Mouse (Mus musculus): ENCODE data around the gene Ctsc. TPM values are rescaled to one million over a fixed set of nuclear protein-coding genes. Genes with fewer than 3 reads are reported as not detected.
A peak's percentile ranks its signal among the peaks of the same experiment; 100 is the strongest.

Ctsc gene
- polyA plus RNA-seq, 1 experiment from 2014 or later, result 23.4 TPM

- Histone ChIP-seq H3K4me2 (replicated peaks) (no peak overlapping the region), H3K27ac (no peak overlapping the region), H3K4me3 (no peak overlapping the region), H3K9ac (no peak overlapping the region), H3K9me3 (no peaks in the 10 kb centered on the region), H3K36me3 (no peaks in the 10 kb centered on the region), H3K27me3 (no peaks in the 10 kb centered on the region), H3K4me1 (no peaks in the 10 kb centered on the region)
- no peak for ATAC-seq (ENCODE audit: insufficient number of reproducible peaks, insufficient read depth, low FRiP score, low TSS enrichment)
- 77% methylated on average over 4 of the region's 4 CpGs for WGBS
Observed at GRCm38 (mm10) chr7:88261799-88262198, 16.1 kb upstream of the Ctsc start.

DNA sequence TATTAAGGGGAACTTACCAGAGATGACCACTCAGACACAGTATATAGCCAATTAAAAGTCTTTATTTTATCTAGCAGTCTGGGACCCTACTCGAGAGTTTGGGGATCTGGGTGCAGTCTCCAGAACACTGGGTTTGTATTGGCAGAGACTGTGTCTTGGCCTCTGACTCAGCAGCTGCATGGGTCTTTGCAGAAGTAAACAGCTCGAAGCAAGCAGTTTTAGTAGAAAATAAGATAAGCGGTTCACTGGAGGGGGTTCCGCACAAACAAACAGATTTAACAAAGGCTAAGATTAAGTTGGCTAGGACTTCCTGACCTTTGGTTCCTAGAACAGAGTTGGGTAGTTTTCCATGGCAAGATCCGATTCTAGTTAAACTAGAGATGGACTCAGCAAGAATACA lies 13.0 kb upstream of the Ctsc start:
- H3K36me3 ChIP-seq, result no peaks in the 10 kb centered on the region
- H3K9me3 ChIP-seq, result no peaks in the 10 kb centered on the region
- 80% methylated on average over 5 of the region's 5 CpGs for WGBS
- ATAC-seq (ENCODE audit: insufficient number of reproducible peaks, insufficient read depth, low FRiP score, low TSS enrichment), result no peak
- no peak overlapping the region for H3K27ac ChIP-seq
- H3K4me2 ChIP-seq (replicated peaks), result no peak overlapping the region
- no peak overlapping the region for H3K4me3 ChIP-seq
- H3K27me3 ChIP-seq, result no peaks in the 10 kb centered on the region
- H3K9ac ChIP-seq, result no peak overlapping the region
- H3K4me1 ChIP-seq, result no peaks in the 10 kb centered on the region

GRCm38 (mm10) chr7:88269913-88270312 lies 8.0 kb upstream of the Ctsc start:
- H3K9me3 ChIP-seq, result no peaks in the 10 kb centered on the region
- 76% methylated on average over 1 of the region's 1 CpGs for WGBS
- H3K4me2 ChIP-seq (replicated peaks), result no peak overlapping the region
- no peaks in the 10 kb centered on the region for H3K27me3 ChIP-seq
- H3K4me3 ChIP-seq, result no peak overlapping the region
- no peak overlapping the region for H3K27ac ChIP-seq
- ATAC-seq (ENCODE audit: insufficient number of reproducible peaks, insufficient read depth, low FRiP score, low TSS enrichment), result no peak
- no peaks in the 10 kb centered on the region for H3K36me3 ChIP-seq
- no peaks in the 10 kb centered on the region for H3K4me1 ChIP-seq
- H3K9ac ChIP-seq, result no peak overlapping the region

DNA sequence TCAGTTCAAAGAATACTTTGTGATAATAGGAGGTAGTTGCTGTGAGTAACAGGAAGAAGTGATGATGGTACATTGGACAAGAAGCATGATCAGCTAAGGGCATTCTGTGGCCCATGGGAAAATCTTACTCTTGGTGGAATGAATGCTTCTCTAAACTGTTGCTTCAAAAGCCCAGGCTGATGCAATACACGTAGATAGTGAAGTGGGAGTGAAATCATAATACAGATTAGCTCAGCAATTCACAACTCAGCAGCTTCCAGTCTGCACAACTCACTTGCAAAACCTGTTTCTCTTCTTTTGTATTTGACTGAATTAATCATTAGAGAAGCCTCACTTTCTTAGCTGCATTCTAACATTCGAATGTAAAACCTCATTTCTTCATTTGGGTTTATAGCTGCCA lies 6.4 kb upstream of the Ctsc start:
- Histone ChIP-seq H3K27me3 (no peaks in the 10 kb centered on the region), H3K9ac (no peak overlapping the region), H3K4me2 (replicated peaks) (no peak overlapping the region), H3K4me1 (no peaks in the 10 kb centered on the region), H3K4me3 (no peak overlapping the region), H3K36me3 (no peaks in the 10 kb centered on the region), H3K9me3 (no peaks in the 10 kb centered on the region), H3K27ac (no peak overlapping the region)
- ATAC-seq (ENCODE audit: insufficient number of reproducible peaks, insufficient read depth, low FRiP score, low TSS enrichment), result no peak
- WGBS, result 49% methylated on average over 2 of the region's 2 CpGs

- WGBS, result 40% methylated on average over 7 of the region's 7 CpGs
- H3K36me3 ChIP-seq, result no peaks in the 10 kb centered on the region
- no peak overlapping the region for H3K27ac ChIP-seq
- H3K4me3 ChIP-seq, result peak overlapping the region; percentile 50
- H3K9me3 ChIP-seq, result no peaks in the 10 kb centered on the region
- ATAC-seq (ENCODE audit: insufficient number of reproducible peaks, insufficient read depth, low FRiP score, low TSS enrichment), result no peak
- no peaks in the 10 kb centered on the region for H3K27me3 ChIP-seq
- peak overlapping the region; percentile 93 for H3K4me2 ChIP-seq (replicated peaks)
- no peaks in the 10 kb centered on the region for H3K4me1 ChIP-seq
- H3K9ac ChIP-seq, result no peak overlapping the region
Observed at GRCm38 (mm10) chr7:88276914-88277765, 745 bp upstream of the Ctsc start.

- H3K27ac ChIP-seq, result no peak overlapping the region
- WGBS, result 44% methylated on average over 8 of the region's 8 CpGs
- H3K4me2 ChIP-seq (replicated peaks), result peak overlapping the region; percentile 93
- peak overlapping the region; percentile 50 for H3K4me3 ChIP-seq
- no peak overlapping the region for H3K9ac ChIP-seq
- no peaks in the 10 kb centered on the region for H3K27me3 ChIP-seq
- no peaks in the 10 kb centered on the region for H3K9me3 ChIP-seq
- ATAC-seq (ENCODE audit: insufficient number of reproducible peaks, insufficient read depth, low FRiP score, low TSS enrichment), result no peak
- no peaks in the 10 kb centered on the region for H3K36me3 ChIP-seq
- H3K4me1 ChIP-seq, result no peaks in the 10 kb centered on the region
Observed at GRCm38 (mm10) chr7:88278628-88279196, 827 bp downstream of the Ctsc start.

DNA sequence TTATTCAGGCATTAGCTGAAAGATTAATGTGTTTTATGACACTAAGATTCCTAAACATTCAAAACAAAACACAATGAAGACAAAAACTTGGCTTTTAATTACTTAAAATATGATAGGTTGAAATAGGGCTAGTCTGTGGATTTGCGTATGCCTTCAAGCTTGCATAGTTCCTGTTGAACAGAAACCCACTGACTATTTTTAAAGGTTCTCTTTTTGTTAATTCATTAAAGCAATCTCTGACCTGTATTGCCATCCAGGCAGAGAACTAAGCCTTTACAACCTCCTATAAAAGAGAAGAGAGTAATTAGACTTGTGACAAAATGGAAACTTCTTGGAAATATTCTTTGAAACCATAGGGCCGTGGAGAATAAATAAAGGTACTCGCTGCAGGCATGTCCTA lies 7.4 kb downstream of the Ctsc start:
- no peak overlapping the region for H3K4me3 ChIP-seq
- WGBS, result 91% methylated on average over 3 of the region's 3 CpGs
- no peaks in the 10 kb centered on the region for H3K4me1 ChIP-seq
- ATAC-seq (ENCODE audit: insufficient number of reproducible peaks, insufficient read depth, low FRiP score, low TSS enrichment), result no peak
- H3K9ac ChIP-seq, result no peak overlapping the region
- no peak overlapping the region for H3K27ac ChIP-seq
- H3K4me2 ChIP-seq (replicated peaks), result no peak overlapping the region
- no peaks in the 10 kb centered on the region for H3K27me3 ChIP-seq
- H3K9me3 ChIP-seq, result no peaks in the 10 kb centered on the region
- no peaks in the 10 kb centered on the region for H3K36me3 ChIP-seq

DNA sequence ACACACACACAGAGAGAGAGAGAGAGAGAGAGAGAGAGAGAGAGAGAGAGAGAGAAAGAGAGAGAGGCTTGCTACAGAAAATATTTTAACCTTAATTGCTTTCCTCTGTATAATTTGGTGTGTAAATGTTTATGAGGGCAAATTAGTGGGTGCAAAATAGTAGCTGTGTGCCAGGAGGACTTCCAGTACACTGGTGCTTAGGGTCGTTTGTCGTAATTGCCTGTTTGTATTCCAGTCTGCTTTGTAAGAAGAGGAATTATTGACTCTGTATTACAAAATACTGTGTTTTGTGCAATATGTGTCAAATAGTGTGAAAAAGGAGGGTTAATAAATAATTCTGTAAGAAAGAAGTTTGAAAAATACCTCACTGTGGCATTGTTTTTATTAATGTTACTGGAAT lies 13.2 kb downstream of the Ctsc start:
- no peaks in the 10 kb centered on the region for H3K9me3 ChIP-seq
- no peak overlapping the region for H3K27ac ChIP-seq
- ATAC-seq (ENCODE audit: insufficient number of reproducible peaks, insufficient read depth, low FRiP score, low TSS enrichment), result no peak
- no peak overlapping the region for H3K4me2 ChIP-seq (replicated peaks)
- H3K9ac ChIP-seq, result no peak overlapping the region
- no peaks in the 10 kb centered on the region for H3K36me3 ChIP-seq
- no peak overlapping the region for H3K4me3 ChIP-seq
- H3K4me1 ChIP-seq, result no peaks in the 10 kb centered on the region
- H3K27me3 ChIP-seq, result no peaks in the 10 kb centered on the region
- WGBS, result 72% methylated on average over 2 of the region's 2 CpGs

- no peak overlapping the region for H3K4me3 ChIP-seq
- H3K27me3 ChIP-seq, result no peaks in the 10 kb centered on the region
- no peak for ATAC-seq (ENCODE audit: insufficient number of reproducible peaks, insufficient read depth, low FRiP score, low TSS enrichment)
- WGBS, result 77% methylated on average over 2 of the region's 2 CpGs
- H3K27ac ChIP-seq, result no peak overlapping the region
- H3K4me2 ChIP-seq (replicated peaks), result no peak overlapping the region
- H3K9ac ChIP-seq, result no peak overlapping the region
- H3K9me3 ChIP-seq, result no peaks in the 10 kb centered on the region
- H3K4me1 ChIP-seq, result no peaks in the 10 kb centered on the region
- no peaks in the 10 kb centered on the region for H3K36me3 ChIP-seq
Observed at GRCm38 (mm10) chr7:88292044-88292443, 14.2 kb downstream of the Ctsc start.

DNA sequence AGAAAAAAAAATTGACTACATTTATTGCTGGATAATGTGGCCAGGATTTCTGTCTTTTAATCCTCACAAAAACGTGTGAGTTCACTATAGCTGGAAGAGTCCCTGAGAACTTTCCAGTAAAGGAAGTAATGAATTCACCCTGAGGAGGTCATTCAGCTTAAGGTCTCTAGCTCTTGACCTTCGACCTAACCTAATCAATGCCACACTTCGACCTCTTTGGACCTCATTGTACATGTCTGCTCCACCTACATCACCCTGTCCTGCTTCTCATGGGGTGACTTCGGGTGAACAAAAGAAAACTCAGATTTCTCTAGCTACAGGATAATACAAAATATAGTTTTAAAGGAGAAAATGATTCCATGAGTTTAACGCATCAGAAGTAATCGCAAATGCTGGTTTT lies 16.0 kb downstream of the Ctsc start:
- H3K9me3 ChIP-seq, result no peaks in the 10 kb centered on the region
- H3K9ac ChIP-seq, result no peak overlapping the region
- H3K4me2 ChIP-seq (replicated peaks), result no peak overlapping the region
- ATAC-seq (ENCODE audit: insufficient number of reproducible peaks, insufficient read depth, low FRiP score, low TSS enrichment), result no peak
- H3K36me3 ChIP-seq, result no peaks in the 10 kb centered on the region
- WGBS, result 41% methylated on average over 6 of the region's 6 CpGs
- H3K27me3 ChIP-seq, result no peaks in the 10 kb centered on the region
- H3K4me1 ChIP-seq, result no peaks in the 10 kb centered on the region
- no peak overlapping the region for H3K27ac ChIP-seq
- H3K4me3 ChIP-seq, result no peak overlapping the region

GRCm38 (mm10) chr7:88295989-88296388 lies 18.1 kb downstream of the Ctsc start:
- no peak overlapping the region for H3K4me2 ChIP-seq (replicated peaks)
- ATAC-seq (ENCODE audit: insufficient number of reproducible peaks, insufficient read depth, low FRiP score, low TSS enrichment), result no peak
- 87% methylated on average over 1 of the region's 1 CpGs for WGBS
- H3K36me3 ChIP-seq, result no peaks in the 10 kb centered on the region
- H3K27ac ChIP-seq, result no peak overlapping the region
- no peaks in the 10 kb centered on the region for H3K9me3 ChIP-seq
- H3K9ac ChIP-seq, result no peak overlapping the region
- no peaks in the 10 kb centered on the region for H3K4me1 ChIP-seq
- no peak overlapping the region for H3K4me3 ChIP-seq
- no peaks in the 10 kb centered on the region for H3K27me3 ChIP-seq

- Histone ChIP-seq H3K9me3 (no peaks in the 10 kb centered on the region), H3K9ac (no peak overlapping the region), H3K27ac (no peak overlapping the region), H3K4me2 (replicated peaks) (no peak overlapping the region), H3K4me1 (no peaks in the 10 kb centered on the region), H3K36me3 (no peaks in the 10 kb centered on the region), H3K27me3 (no peaks in the 10 kb centered on the region), H3K4me3 (no peak overlapping the region)
- WGBS, result 66% methylated on average over 6 of the region's 6 CpGs
- ATAC-seq (ENCODE audit: insufficient number of reproducible peaks, insufficient read depth, low FRiP score, low TSS enrichment), result no peak
Observed at GRCm38 (mm10) chr7:88296932-88297331, 19.0 kb downstream of the Ctsc start.

All from embryonic facial prominence, embryonic 12.5 days (tissue).